Mouse (Mus musculus) layer of hippocampus, postnatal 25 days (tissue): ENCODE results near the gene Gm2007. TPM values are rescaled to one million over a fixed set of nuclear protein-coding genes. Genes with fewer than 3 reads are reported as not detected.
"Not testable (repeated sequence)": the region's sequence is repeated elsewhere in the genome, so short reads cannot be mapped to it uniquely, and the experiment has no call there.

ENCODE experiments used
- DNase-seq, 2 experiments: peaks; one replicate each; pipeline ENCODE4 v3.0.0; 2022; ENCODE audit warnings: mixed read lengths in 2 of 2, low spot score in 1 of 2; ENCODE audit errors: extremely low spot score in 1 of 2
- total RNA-seq, 2 experiments: library from RNA; stranded (reverse); gene quantifications; 2 replicates each; pipeline ENCODE4 v1.2.3; 2021

Gene Gm2007
- total RNA-seq = not detected

DNA sequence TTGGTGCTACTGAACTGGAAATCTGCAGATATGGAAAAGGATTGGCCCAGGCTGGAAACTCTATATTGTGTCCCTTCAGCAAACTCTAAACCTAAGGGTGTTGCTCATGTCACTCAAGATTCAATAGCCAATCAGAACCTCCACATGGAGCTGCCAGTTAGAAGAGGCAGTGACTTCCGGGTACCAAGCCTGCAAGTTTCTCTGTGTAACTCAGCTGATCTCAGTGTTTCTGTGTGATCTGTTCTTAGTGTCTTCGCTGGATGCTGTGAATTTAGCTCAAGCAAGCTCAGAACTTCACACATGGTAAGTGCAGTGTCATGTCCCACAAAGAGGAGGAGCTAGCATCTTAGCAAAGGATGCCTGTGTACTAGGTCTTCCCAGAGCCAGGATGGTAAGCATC lies at the start of gene Gm2007:
Gene Gm2007, plus strand, starts transcription at position 301 of the 400 bp plus-strand sequence.
- not testable (repeated sequence) for DNase-seq

DNA sequence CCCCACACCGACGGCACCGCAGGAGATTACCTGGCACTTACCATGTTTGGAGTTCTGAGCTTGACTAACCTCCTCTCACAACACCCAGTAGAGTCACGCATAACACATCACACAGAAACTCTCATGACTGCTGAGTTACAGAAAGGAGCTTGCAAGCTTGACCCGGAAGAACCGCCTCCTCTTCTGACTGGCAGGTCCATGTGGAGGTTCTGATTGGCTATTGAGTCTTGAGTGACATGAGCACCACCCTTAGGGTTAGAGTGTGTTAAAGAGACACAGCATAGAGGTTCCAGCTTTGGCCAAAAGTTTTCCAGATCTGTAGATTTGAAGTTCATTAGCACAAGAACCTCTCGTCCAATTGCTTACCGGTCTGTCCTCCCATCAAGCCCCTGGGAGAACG lies 37.8 kb upstream of the Gm2007 start, which contains the start of gene Zfp969:
Gene Zfp969, minus strand, starts transcription at position 101 of the 400 bp plus-strand sequence.
- DNase-seq = not testable (repeated sequence)

DNA sequence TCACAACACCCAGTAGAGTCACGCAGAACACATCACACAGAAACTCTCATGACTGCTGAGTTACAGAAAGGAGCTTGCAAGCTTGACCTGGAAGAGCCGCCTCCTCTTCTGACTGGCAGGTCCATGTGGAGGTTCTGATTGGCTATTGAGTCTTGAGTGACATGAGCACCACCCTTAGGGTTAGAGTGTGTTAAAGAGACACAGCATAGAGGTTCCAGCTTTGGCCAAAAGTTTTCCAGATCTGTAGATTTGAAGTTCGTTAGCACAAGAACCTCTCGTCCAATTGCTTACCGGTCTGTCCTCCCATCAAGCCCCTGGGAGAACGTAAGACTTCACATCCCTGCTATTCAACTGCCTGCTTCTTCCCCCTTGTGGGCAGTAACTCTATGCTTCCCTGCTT lies 59.7 kb downstream of the Gm2007 start, which contains the start of gene Gm14288:
Gene Gm14288, minus strand, starts transcription at position 101 of the 400 bp plus-strand sequence.
- not testable (repeated sequence) for DNase-seq

Other genes starting within 250 kb of the Gm2007 start
- gene Gm11007, start 97.6 kb upstream of the Gm2007 start, total RNA-seq = not detected
- 1 to 10 TPM in 1 of 2 experiments, not detected in 1; 9.1 TPM for gene Zfp969, start 37.9 kb upstream of the Gm2007 start, total RNA-seq
- 10 to 100 TPM in 1 of 2 experiments, 1 to 10 TPM in 1; 9.4 to 12.4 TPM for gene Gm14288, start 59.6 kb downstream of the Gm2007 start, total RNA-seq
- gene Gm6710, start 127.7 kb downstream of the Gm2007 start, total RNA-seq = 10 to 100 TPM; 49.0 to 50.5 TPM
- 1 to 10 TPM; 5.8 to 7.4 TPM for gene Zfp966, start 189.6 kb downstream of the Gm2007 start, total RNA-seq
- 10 to 100 TPM; 49.0 to 56.7 TPM for gene Gm2026, start 223.8 kb downstream of the Gm2007 start, total RNA-seq